Mouse (Mus musculus) gastrocnemius, adult 2 months (tissue): Measurements from ENCODE around the gene Rubcnl. TPM values are rescaled to one million over a fixed set of nuclear protein-coding genes. Genes with fewer than 3 reads are reported as not detected.
A peak's percentile ranks its signal among the peaks of the same experiment; 100 is the strongest.

Experiments used
- DNase-seq: peaks from one replicate; pipeline ENCODE4 v3.0.0; 2022
- H3K27ac ChIP-seq: fragments of 200-600 bp; 2 replicates; pipeline ENCODE4 v1.8.1; 2022; ENCODE audit warnings: mild to moderate bottlenecking
- H3K4me3 ChIP-seq: fragments of 200-600 bp; 2 replicates; pipeline ENCODE4 v1.8.1; 2022; ENCODE audit warnings: mild to moderate bottlenecking, moderate library complexity
- CTCF ChIP-seq: fragments of 200-600 bp; IDR thresholded peaks from 2 replicates; pipeline ENCODE4 v1.8.1; 2022; ENCODE audit warnings: antibody characterized with exemption, mild to moderate bottlenecking, moderate library complexity
- intact Hi-C: fragments of 180-260 bp; cut with DNase I; formaldehyde crosslinking; loops from one replicate; pipeline ENCODE4 v1.15.1; 2025
- total RNA-seq, 2 experiments: library from RNA; stranded (reverse); gene quantifications; 2 replicates each; pipeline ENCODE4 v1.2.3; 2021

The Rubcnl gene
- total RNA-seq, 2 experiments from 2014 or later = 0.08 to 0.18 TPM

GRCm38 (mm10) chr14:75063936-75064335 lies 48.1 kb downstream of the Rubcnl start:
- Histone ChIP-seq H3K27ac (no peak overlapping the region), H3K4me3 (no peak overlapping the region)
- intact Hi-C loops = no loop called here
- no peak for TF ChIP-seq CTCF
- no peak for DNase-seq

- intact Hi-C loops = no loop called here
- Histone ChIP-seq H3K4me3 (no peak overlapping the region), H3K27ac (no peak overlapping the region)
- TF ChIP-seq CTCF = no peak
- DNase-seq = no peak
These were observed 48.7 kb downstream of the Rubcnl start for GRCm38 (mm10) chr14:75064520-75064919.

- Histone ChIP-seq H3K27ac (no peak overlapping the region), H3K4me3 (no peak overlapping the region)
- intact Hi-C loops = no loop called here
- no peak for DNase-seq
- TF ChIP-seq CTCF = no peak
These were observed 49.4 kb downstream of the Rubcnl start for GRCm38 (mm10) chr14:75065211-75065610.

- Histone ChIP-seq H3K27ac (no peak overlapping the region), H3K4me3 (peak overlapping the region; percentile 29)
- intact Hi-C loops = no loop called here
- TF ChIP-seq CTCF = no peak
- no peak for DNase-seq
These were observed 52.7 kb downstream of the Rubcnl start for GRCm38 (mm10) chr14:75068430-75069112.

- intact Hi-C loops = no loop called here
- no peak for DNase-seq
- no peak overlapping the region for H3K4me3 ChIP-seq
- TF ChIP-seq CTCF = no peak
- H3K27ac ChIP-seq = no peak overlapping the region
These were observed 53.6 kb downstream of the Rubcnl start for GRCm38 (mm10) chr14:75069356-75069979.

GRCm38 (mm10) chr14:75071091-75071490 lies 55.3 kb downstream of the Rubcnl start:
- Histone ChIP-seq H3K27ac (no peak overlapping the region), H3K4me3 (no peak overlapping the region)
- no peak for TF ChIP-seq CTCF
- DNase-seq = no peak
- intact Hi-C loops = no loop called here

- intact Hi-C loops = no loop called here
- TF ChIP-seq CTCF = no peak
- Histone ChIP-seq H3K27ac (no peak overlapping the region), H3K4me3 (no peak overlapping the region)
- no peak for DNase-seq
These were observed 59.7 kb downstream of the Rubcnl start for GRCm38 (mm10) chr14:75075299-75076180.

- no peak for DNase-seq
- TF ChIP-seq CTCF = no peak
- intact Hi-C loops = no loop called here
- Histone ChIP-seq H3K4me3 (no peak overlapping the region), H3K27ac (no peak overlapping the region)
These were observed 62.1 kb downstream of the Rubcnl start for GRCm38 (mm10) chr14:75077946-75078345.

Other genes starting within 250 kb of the Rubcnl start
- gene Lrch1, start 68.2 kb upstream of the Rubcnl start, total RNA-seq = 1 to 10 TPM; 3.0 to 4.4 TPM
- gene Lrrc63, start 114.9 kb downstream of the Rubcnl start, total RNA-seq = not detected
- gene Lcp1, start 115.1 kb downstream of the Rubcnl start, total RNA-seq = 1 to 10 TPM; 1.7 to 2.3 TPM
- gene Cpb2, start 226.3 kb downstream of the Rubcnl start, total RNA-seq = not detected